Mouse (Mus musculus) neural tube, embryonic 13.5 days (tissue): ENCODE measurements around the gene Tmem248. TPM values are rescaled to one million over a fixed set of nuclear protein-coding genes. Genes with fewer than 3 reads are reported as not detected.

Experiments
- ATAC-seq: fragments of 200-750 bp; cut with Nextera tagmentation; 2 replicates; pipeline ENCODE4 v1.8.0; 2017; ENCODE audit warnings: low read depth, mild to moderate bottlenecking, moderate TSS enrichment, moderate library complexity
- H3K27ac ChIP-seq: fragments of 300-500 bp; sonication (generic); replicated peaks from 2 replicates; pipeline ENCODE4 v1.5.1; 2015; ENCODE audit warnings: moderate library complexity, mild to moderate bottlenecking, inconsistent platforms
- H3K27me3 ChIP-seq: fragments of 300-500 bp; sonication (generic); 2 replicates; pipeline ENCODE4 v1.6.1; 2015; ENCODE audit warnings: mild to moderate bottlenecking, inconsistent platforms
- H3K36me3 ChIP-seq: fragments of 300-500 bp; sonication (generic); 2 replicates; pipeline ENCODE4 v1.6.1; 2015; ENCODE audit warnings: mild to moderate bottlenecking, inconsistent platforms
- H3K4me1 ChIP-seq: fragments of 300-500 bp; sonication (generic); replicated peaks from 2 replicates; pipeline ENCODE4 v1.6.1; 2015; ENCODE audit warnings: inconsistent platforms
- H3K4me2 ChIP-seq: fragments of 300-500 bp; sonication (generic); 2 replicates; pipeline ENCODE4 v1.6.1; 2015; ENCODE audit warnings: inconsistent platforms, mild to moderate bottlenecking, moderate library complexity
- H3K4me3 ChIP-seq: fragments of 300-500 bp; sonication (generic); 2 replicates; pipeline ENCODE4 v1.5.1; 2015; ENCODE audit warnings: mild to moderate bottlenecking, inconsistent platforms
- H3K9ac ChIP-seq: fragments of 300-500 bp; sonication (generic); 2 replicates; pipeline ENCODE4 v1.6.1; 2015; ENCODE audit warnings: moderate library complexity, mild to moderate bottlenecking, inconsistent platforms
- H3K9me3 ChIP-seq: fragments of 300-500 bp; sonication (generic); 2 replicates; pipeline ENCODE4 v1.6.1; 2016; ENCODE audit warnings: inconsistent platforms
- WGBS: fragments of 180-500 bp; shearing (Covaris S2); methylation state at CpG from one replicate; pipeline ENCODE4 v1.1.7; 2015; 5-methylcytosine and 5-hydroxymethylcytosine counted together
- polyA plus RNA-seq: library from polyadenylated mRNA; unstranded; fragments of >200 nt; fragmentation: Nextera tagmentation; extraction: Ambion mirVana; gene quantifications from 2 replicates; pipeline ENCODE4 v1.2.1, GENCODE M21; 2015

Tmem248 gene
- polyA plus RNA-seq, 1 experiment from 2014 or later = 25.9 TPM

GRCm38 (mm10) chr5:130185312-130185711 lies 31.6 kb upstream of the Tmem248 start:
- H3K4me1 ChIP-seq = peaks cover 16% of the 10 kb centered on the region
- H3K4me2 ChIP-seq = no peak overlapping the region
- 90% methylated on average over 6 of the region's 6 CpGs for WGBS
- peaks cover 24% of the 10 kb centered on the region for H3K36me3 ChIP-seq
- H3K27ac ChIP-seq = no peak overlapping the region
- no peaks in the 10 kb centered on the region for H3K9me3 ChIP-seq
- no peaks in the 10 kb centered on the region for H3K27me3 ChIP-seq
- no peak overlapping the region for H3K9ac ChIP-seq
- no peak for ATAC-seq
- no peak overlapping the region for H3K4me3 ChIP-seq

DNA sequence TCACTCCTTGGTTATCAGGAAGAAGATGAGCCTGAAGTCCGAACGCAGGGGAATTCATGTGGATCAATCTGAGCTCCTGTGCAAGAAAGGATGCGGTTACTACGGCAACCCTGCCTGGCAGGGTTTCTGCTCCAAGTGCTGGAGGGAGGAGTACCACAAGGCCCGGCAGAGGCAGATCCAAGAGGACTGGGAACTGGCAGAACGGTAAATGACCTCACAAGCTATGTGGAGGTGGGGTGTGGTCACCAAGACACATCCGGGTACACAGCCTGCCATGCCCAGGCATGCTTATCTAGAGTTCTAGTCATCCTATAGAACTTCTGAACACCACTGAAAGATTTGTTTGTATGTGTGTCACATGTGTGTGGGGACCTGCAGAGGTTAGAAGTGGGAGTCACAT lies 29.5 kb upstream of the Tmem248 start:
- no peak for ATAC-seq
- no peak overlapping the region for H3K27ac ChIP-seq

GRCm38 (mm10) chr5:130190909-130191308 lies 26.0 kb upstream of the Tmem248 start:
- no peaks in the 10 kb centered on the region for H3K9me3 ChIP-seq
- H3K9ac ChIP-seq = no peak overlapping the region
- H3K4me3 ChIP-seq = no peak overlapping the region
- no peaks in the 10 kb centered on the region for H3K27me3 ChIP-seq
- H3K4me1 ChIP-seq = peaks cover 11% of the 10 kb centered on the region
- ATAC-seq = no peak
- H3K27ac ChIP-seq = no peak overlapping the region
- H3K4me2 ChIP-seq = no peak overlapping the region
- H3K36me3 ChIP-seq = peaks cover 71% of the 10 kb centered on the region
- WGBS = 91% methylated on average over 6 of the region's 6 CpGs

More for the DNA sequence above, 29.5 kb upstream of the Tmem248 start:
- H3K4me1 ChIP-seq = peaks cover 11% of the 10 kb centered on the region
- no peaks in the 10 kb centered on the region for H3K9me3 ChIP-seq
- no peak overlapping the region for H3K4me2 ChIP-seq
- peaks cover 44% of the 10 kb centered on the region for H3K36me3 ChIP-seq
- WGBS = 52% methylated on average over 7 of the region's 7 CpGs
- no peak overlapping the region for H3K9ac ChIP-seq
- no peaks in the 10 kb centered on the region for H3K27me3 ChIP-seq
- no peak overlapping the region for H3K4me3 ChIP-seq

- 87% methylated on average over 6 of the region's 6 CpGs for WGBS
- Histone ChIP-seq H3K36me3 (peaks cover 71% of the 10 kb centered on the region), H3K4me2 (no peak overlapping the region), H3K27me3 (no peaks in the 10 kb centered on the region), H3K4me3 (no peak overlapping the region), H3K4me1 (peaks cover 8% of the 10 kb centered on the region), H3K9me3 (no peaks in the 10 kb centered on the region), H3K9ac (no peak overlapping the region), H3K27ac (no peak overlapping the region)
- ATAC-seq = no peak
Observed at GRCm38 (mm10) chr5:130191865-130192264, 25.0 kb upstream of the Tmem248 start.

DNA sequence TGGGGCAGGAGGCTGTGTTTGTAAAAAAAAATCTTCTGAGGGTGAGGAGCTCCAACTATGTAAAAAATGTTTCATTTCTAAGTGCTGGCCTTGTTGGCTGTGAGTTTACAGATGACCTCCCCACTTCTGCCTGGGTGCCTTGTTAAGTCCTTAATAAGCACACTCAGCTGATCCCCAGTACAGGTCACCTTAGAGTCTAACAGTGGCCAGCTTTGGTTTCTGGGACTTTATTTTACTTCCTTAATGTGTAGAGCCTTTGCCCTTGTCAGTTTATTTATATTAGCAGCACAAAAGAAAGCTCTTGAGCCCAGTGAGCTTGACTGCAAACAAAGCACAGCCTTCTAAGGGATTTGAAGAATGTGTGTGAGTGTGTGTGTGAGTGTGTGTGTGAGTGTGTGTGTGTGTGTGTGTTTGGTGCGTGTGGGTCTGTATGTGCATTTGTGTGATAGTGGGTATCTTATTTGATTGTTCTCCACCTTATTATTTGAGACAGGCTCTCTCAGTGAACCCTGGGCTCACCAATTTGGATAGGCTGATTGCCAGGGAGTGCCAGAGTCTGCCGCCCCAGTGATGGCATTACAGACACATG lies 24.4 kb upstream of the Tmem248 start:
- Histone ChIP-seq H3K4me1 (peaks cover 2% of the 10 kb centered on the region), H3K27me3 (no peaks in the 10 kb centered on the region), H3K9me3 (no peaks in the 10 kb centered on the region), H3K9ac (no peak overlapping the region), H3K36me3 (peaks cover 74% of the 10 kb centered on the region), H3K27ac (no peak overlapping the region), H3K4me3 (no peak overlapping the region), H3K4me2 (no peak overlapping the region)
- 83% methylated on average over 2 of the region's 2 CpGs for WGBS
- ATAC-seq = no peak

GRCm38 (mm10) chr5:130193760-130194159 lies 23.1 kb upstream of the Tmem248 start:
- Histone ChIP-seq H3K27me3 (no peaks in the 10 kb centered on the region), H3K9me3 (no peaks in the 10 kb centered on the region), H3K4me2 (no peak overlapping the region), H3K4me3 (no peak overlapping the region), H3K27ac (no peak overlapping the region), H3K4me1 (no peaks in the 10 kb centered on the region), H3K36me3 (peaks cover 78% of the 10 kb centered on the region), H3K9ac (no peak overlapping the region)
- no peak for ATAC-seq
- 93% methylated on average over 3 of the region's 3 CpGs for WGBS

DNA sequence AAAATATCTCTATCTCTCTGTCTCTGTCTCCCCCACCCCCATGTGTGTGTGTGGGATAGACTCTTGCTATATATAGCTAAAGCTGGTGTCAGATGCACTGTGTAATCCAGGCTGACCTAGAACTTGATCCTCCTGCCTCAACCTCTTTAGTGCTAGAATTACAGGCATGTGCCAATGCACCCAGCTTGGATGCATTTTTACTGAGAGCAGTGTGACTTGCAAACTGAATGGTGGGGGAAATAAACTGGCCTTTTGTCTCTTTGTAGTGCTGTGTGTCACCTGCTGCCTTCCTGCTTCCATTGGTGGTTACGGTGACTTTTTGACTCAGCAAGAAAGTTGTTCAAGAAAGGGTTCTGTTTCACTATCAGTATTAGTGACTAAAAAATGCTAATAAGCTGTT lies 20.6 kb upstream of the Tmem248 start:
- ATAC-seq = no peak
- H3K36me3 ChIP-seq = peaks cover 73% of the 10 kb centered on the region
- no peak overlapping the region for H3K4me2 ChIP-seq
- 71% methylated on average over 1 of the region's 1 CpGs for WGBS
- no peaks in the 10 kb centered on the region for H3K4me1 ChIP-seq
- H3K4me3 ChIP-seq = no peak overlapping the region
- no peak overlapping the region for H3K9ac ChIP-seq
- H3K9me3 ChIP-seq = no peaks in the 10 kb centered on the region
- H3K27me3 ChIP-seq = no peaks in the 10 kb centered on the region
- no peak overlapping the region for H3K27ac ChIP-seq

GRCm38 (mm10) chr5:130197454-130197853 lies 19.4 kb upstream of the Tmem248 start:
- WGBS = 87% methylated on average over 3 of the region's 3 CpGs
- H3K27me3 ChIP-seq = no peaks in the 10 kb centered on the region
- H3K36me3 ChIP-seq = peaks cover 67% of the 10 kb centered on the region
- H3K9ac ChIP-seq = no peak overlapping the region
- H3K4me1 ChIP-seq = no peaks in the 10 kb centered on the region
- H3K9me3 ChIP-seq = no peaks in the 10 kb centered on the region
- no peak overlapping the region for H3K4me2 ChIP-seq
- no peak overlapping the region for H3K27ac ChIP-seq
- H3K4me3 ChIP-seq = no peak overlapping the region
- no peak for ATAC-seq

DNA sequence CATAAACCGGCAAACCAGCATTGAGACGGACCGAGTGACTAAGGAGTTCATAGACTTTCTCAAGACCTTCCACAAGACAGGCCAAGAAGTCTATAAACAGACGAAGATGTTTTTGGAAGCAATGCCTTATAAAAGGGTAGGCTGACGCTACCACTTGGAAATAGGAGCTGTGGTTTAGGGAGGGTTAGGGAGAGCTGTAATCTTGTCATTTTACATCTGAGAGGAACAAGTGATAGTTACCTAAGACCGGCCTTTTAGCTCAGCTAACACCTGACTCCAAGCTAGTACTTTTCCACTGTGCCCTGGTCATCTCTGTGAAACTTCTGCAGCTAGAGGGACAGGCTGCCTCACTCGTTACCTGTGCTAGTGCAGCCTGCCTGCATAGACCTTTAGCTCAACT lies 18.9 kb upstream of the Tmem248 start:
- H3K36me3 ChIP-seq = peaks cover 64% of the 10 kb centered on the region
- no peaks in the 10 kb centered on the region for H3K27me3 ChIP-seq
- no peak for ATAC-seq
- H3K4me1 ChIP-seq = no peaks in the 10 kb centered on the region
- H3K4me3 ChIP-seq = no peak overlapping the region
- no peak overlapping the region for H3K4me2 ChIP-seq
- H3K9ac ChIP-seq = no peak overlapping the region
- 93% methylated on average over 7 of the region's 7 CpGs for WGBS
- no peaks in the 10 kb centered on the region for H3K9me3 ChIP-seq
- no peak overlapping the region for H3K27ac ChIP-seq

GRCm38 (mm10) chr5:130200233-130201029 lies 16.4 kb upstream of the Tmem248 start:
- peaks cover 54% of the 10 kb centered on the region for H3K36me3 ChIP-seq
- WGBS = 91% methylated on average over 10 of the region's 10 CpGs

DNA sequence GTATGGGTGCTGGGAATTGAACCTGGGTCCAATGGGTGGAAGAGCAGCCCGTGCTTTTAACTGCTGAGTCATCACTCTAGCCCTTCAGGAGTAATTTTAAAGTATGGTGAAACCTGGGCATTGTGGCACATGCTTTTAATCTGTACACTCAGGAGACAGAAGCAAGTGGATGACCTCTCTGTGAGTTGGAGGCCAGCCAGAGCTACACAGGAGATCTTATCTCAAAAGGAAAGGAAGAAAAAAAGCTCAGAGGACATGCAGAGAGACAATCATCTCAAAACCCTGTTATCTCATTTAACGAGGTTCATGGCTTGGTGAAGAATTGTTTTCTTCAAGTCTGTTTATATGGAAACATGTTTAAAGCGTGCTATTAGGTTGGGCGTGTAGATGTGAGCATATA lies 12.9 kb upstream of the Tmem248 start:
- no peak overlapping the region for H3K4me3 ChIP-seq
- peaks cover 59% of the 10 kb centered on the region for H3K36me3 ChIP-seq
- 92% methylated on average over 4 of the region's 4 CpGs for WGBS
- no peak for ATAC-seq
- H3K9ac ChIP-seq = no peak overlapping the region
- no peak overlapping the region for H3K27ac ChIP-seq
- no peaks in the 10 kb centered on the region for H3K4me1 ChIP-seq
- no peak overlapping the region for H3K4me2 ChIP-seq
- H3K9me3 ChIP-seq = no peaks in the 10 kb centered on the region
- no peaks in the 10 kb centered on the region for H3K27me3 ChIP-seq

More at GRCm38 (mm10) chr5:130200233-130201029, 16.4 kb upstream of the Tmem248 start:
- ATAC-seq = no peak
- Histone ChIP-seq H3K9ac (no peak overlapping the region), H3K4me3 (no peak overlapping the region), H3K27me3 (no peaks in the 10 kb centered on the region), H3K9me3 (no peaks in the 10 kb centered on the region), H3K27ac (no peak overlapping the region), H3K4me1 (no peaks in the 10 kb centered on the region), H3K4me2 (no peak overlapping the region)

- ATAC-seq = no peak
- Histone ChIP-seq H3K36me3 (peaks cover 59% of the 10 kb centered on the region), H3K4me1 (no peaks in the 10 kb centered on the region), H3K4me2 (no peak overlapping the region), H3K4me3 (no peak overlapping the region), H3K27me3 (no peaks in the 10 kb centered on the region), H3K9me3 (no peaks in the 10 kb centered on the region), H3K27ac (no peak overlapping the region), H3K9ac (no peak overlapping the region)
- WGBS = 87% methylated on average over 6 of the region's 6 CpGs
Observed at GRCm38 (mm10) chr5:130204560-130204959, 12.3 kb upstream of the Tmem248 start.
